Mouse (Mus musculus) layer of hippocampus, adult 8-10 months (tissue): Measurements from ENCODE around the gene Chrd. TPM values are rescaled to one million over a fixed set of nuclear protein-coding genes. Genes with fewer than 3 reads are reported as not detected.

Source experiments
- DNase-seq, 2 experiments: peaks; one replicate each; pipeline ENCODE4 v3.0.0; 2022; ENCODE audit warnings: low spot score in 2 of 2
- total RNA-seq, 4 experiments: library from RNA; stranded (reverse); gene quantifications; 2 replicates each; pipeline ENCODE4 v1.2.4; 2022

Chrd gene
- total RNA-seq, 4 experiments from 2014 or later: 77.0 to 106 (median 95.3) TPM

GRCm38 (mm10) chr16:20732251-20732924 is 539 bp upstream of the Chrd start:
- DNase-seq: no peak

- no peak for DNase-seq
Observed at GRCm38 (mm10) chr16:20733731-20734730, 1.1 kb downstream of the Chrd start, which contains the start of gene Thpo. Thpo (minus strand) TSS chr16:20734511.

- no peak for DNase-seq
Observed at GRCm38 (mm10) chr16:20735651-20736050, 2.7 kb downstream of the Chrd start.

GRCm38 (mm10) chr16:20736168-20736567 is 3.2 kb downstream of the Chrd start:
- DNase-seq: no peak

- DNase-seq: no peak
Observed at GRCm38 (mm10) chr16:20736823-20737222, 3.9 kb downstream of the Chrd start.

- no peak for DNase-seq
Observed at GRCm38 (mm10) chr16:20739845-20740244, 6.9 kb downstream of the Chrd start.

GRCm38 (mm10) chr16:20746641-20747040 is 13.7 kb downstream of the Chrd start:
- peak; percentile 79 to 83 for DNase-seq

- no peak for DNase-seq
Observed at GRCm38 (mm10) chr16:20750518-20750917, 17.6 kb downstream of the Chrd start.

- DNase-seq: no peak
Observed at GRCm38 (mm10) chr16:20756052-20756451, 23.1 kb downstream of the Chrd start.

GRCm38 (mm10) chr16:20757385-20757784 is 24.5 kb downstream of the Chrd start:
- DNase-seq: no peak

GRCm38 (mm10) chr16:20761681-20762080 is 28.8 kb downstream of the Chrd start:
- no peak for DNase-seq

- no peak for DNase-seq
Observed at GRCm38 (mm10) chr16:20765244-20765643, 32.3 kb downstream of the Chrd start.

- no peak for DNase-seq
Observed at GRCm38 (mm10) chr16:20775021-20775420, 42.1 kb downstream of the Chrd start.

- peak; percentile 16 to 32 for DNase-seq
Observed at GRCm38 (mm10) chr16:20779846-20780245, 46.9 kb downstream of the Chrd start.

GRCm38 (mm10) chr16:20781101-20781630 is 48.2 kb downstream of the Chrd start:
- DNase-seq: no peak

GRCm38 (mm10) chr16:20783891-20784290 is 51.0 kb downstream of the Chrd start:
- DNase-seq: no peak

- no peak for DNase-seq
Observed at GRCm38 (mm10) chr16:20784754-20785153, 51.8 kb downstream of the Chrd start.

- no peak for DNase-seq
Observed at GRCm38 (mm10) chr16:20786556-20786955, 53.6 kb downstream of the Chrd start.

- no peak for DNase-seq
Observed at GRCm38 (mm10) chr16:20791803-20792202, 58.9 kb downstream of the Chrd start.
